Mouse (Mus musculus) bone marrow macrophage, adult 2 months (primary cell): ENCODE data around the gene Myoz1.

ENCODE experiments used
- CTCF ChIP-seq: IDR thresholded peaks from 2 replicates; pipeline ENCODE4 v1.5.1; 2012; ENCODE audit warnings: low read depth, mild to moderate bottlenecking, low read length, moderate library complexity
- POLR2A ChIP-seq: IDR thresholded peaks from 2 replicates; pipeline ENCODE4 v1.6.1; 2012; ENCODE audit warnings: mild to moderate bottlenecking, low read depth, low read length, borderline replicate concordance

DNA sequence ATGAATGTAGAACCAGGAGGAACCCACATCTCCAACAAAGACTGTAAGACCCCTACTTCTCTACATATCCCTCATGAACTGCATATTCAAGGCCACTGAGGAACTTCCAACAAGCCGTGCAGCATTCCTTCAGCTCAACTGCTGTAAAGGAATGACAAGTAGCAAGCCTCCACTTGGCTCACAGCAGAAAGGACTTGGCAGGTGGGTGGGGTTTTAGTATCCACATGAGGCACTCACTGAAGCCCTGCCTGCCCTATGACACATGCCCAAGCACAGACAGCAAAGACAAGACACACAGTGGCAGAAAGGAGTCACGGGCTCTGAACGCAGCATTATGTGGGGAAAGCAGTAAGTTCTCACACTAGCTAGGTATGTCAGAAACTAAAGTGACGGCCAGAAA, 46.2 kb downstream of the Myoz1 start:
- TF ChIP-seq CTCF (no peak), POLR2A (no peak)
